Mouse (Mus musculus): ENCODE data around the gene Zfp697. TPM values are rescaled to one million over a fixed set of nuclear protein-coding genes. Genes with fewer than 3 reads are reported as not detected.
"Not testable (repeated sequence)": the region's sequence is repeated elsewhere in the genome, so short reads cannot be mapped to it uniquely, and the experiment has no call there.

Gene Zfp697
- polyA plus RNA-seq (2016; fragmentation: Nextera tagmentation; extraction: Ambion mirVana): 7.8 and 9.4 TPM in 2 replicates

DNA sequence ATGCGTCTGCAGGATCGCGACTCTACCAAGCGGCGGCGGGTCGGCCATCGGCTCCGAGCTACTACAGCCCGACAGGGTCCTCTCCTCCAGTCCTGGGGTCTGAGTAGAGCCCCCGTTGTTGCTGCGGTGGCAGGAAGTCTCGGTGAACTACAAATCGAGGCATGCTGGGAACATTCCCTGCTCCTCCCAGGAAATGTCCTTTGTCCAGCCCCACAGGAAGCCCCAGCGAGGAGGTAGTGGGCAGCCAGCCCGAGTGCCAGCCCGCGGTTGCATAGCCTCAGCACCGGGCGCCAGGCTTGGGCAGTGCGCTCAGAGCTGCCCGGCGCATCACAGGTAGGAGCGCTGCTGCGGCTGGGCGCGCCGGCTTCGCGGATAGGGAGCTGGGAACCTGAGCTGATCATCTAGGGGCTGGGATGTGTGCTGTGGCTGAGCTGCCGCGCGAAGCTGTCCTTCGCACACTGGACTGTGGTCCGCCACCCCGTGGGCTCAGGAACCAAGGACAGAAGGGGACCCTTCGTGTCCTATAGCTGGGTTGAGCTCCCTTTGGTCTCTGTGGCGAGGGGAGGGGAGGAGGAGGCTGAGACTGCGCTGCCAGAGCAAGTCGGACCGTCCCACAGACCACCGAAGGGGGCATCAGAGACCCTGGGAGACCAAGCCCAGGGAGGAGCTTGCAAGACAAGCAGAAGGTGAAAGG is at the start of gene Zfp697:
Gene Zfp697, plus strand, starts transcription at position 216 of the 694 bp plus-strand sequence.
- no peaks in the 10 kb centered on the region for H3K36me3 ChIP-seq
- no peaks in the 10 kb centered on the region; the same call in 1 of the 2 replicates for H3K27me3 ChIP-seq (ENCODE audit: low read depth, poor library complexity, severe bottlenecking)
- peak within 1 kb of the TSS; percentile 95 for H3K27ac ChIP-seq
- DNase-seq (ENCODE audit: low spot score): peak; percentile 81
- 0% methylated on average over 40 of the region's 42 CpGs for WGBS
- H3K9me3 ChIP-seq (replicated peaks): no peaks in the 10 kb centered on the region
- peak within 1 kb of the TSS; percentile 92 for H3K4me3 ChIP-seq
- H3K4me1 ChIP-seq: peaks cover 19% of the 10 kb centered on the region

- Histone ChIP-seq H3K4me1 (peaks cover 39% of the 10 kb centered on the region), H3K27me3 (ENCODE audit: low read depth, poor library complexity, severe bottlenecking) (no peaks in the 10 kb centered on the region), H3K9me3 (replicated peaks) (no peaks in the 10 kb centered on the region), H3K36me3 (peaks cover 65% of the 10 kb centered on the region), H3K27ac (no peak overlapping the region), H3K4me3 (no peak overlapping the region)
- 87% methylated on average over 2 of the region's 2 CpGs for WGBS
- DNase-seq (ENCODE audit: low spot score): no peak
Measured at GRCm38 (mm10) chr3:98334010-98334409, 48.3 kb upstream of the Zfp697 start.

DNA sequence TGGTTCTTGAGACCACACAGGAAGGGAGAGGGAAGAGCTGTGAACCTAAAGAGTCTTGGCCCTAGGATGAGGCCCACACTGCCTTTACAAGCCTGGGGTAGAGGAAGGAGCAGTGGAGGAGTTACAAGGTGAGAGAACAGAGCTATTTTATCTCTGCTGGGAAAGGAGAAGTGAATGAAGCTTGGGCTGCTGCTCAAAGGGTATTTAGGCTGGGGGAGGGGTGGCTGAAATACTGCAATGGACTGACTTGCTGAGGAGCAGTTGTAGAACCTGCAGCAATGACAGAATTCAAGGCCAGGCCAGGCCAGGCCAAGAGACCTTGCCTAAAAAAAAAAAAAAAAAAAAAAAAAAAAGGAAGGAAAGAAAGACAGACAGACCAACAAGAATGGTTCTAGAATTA is 46.9 kb upstream of the Zfp697 start:
- Histone ChIP-seq H3K9me3 (replicated peaks) (no peaks in the 10 kb centered on the region), H3K27me3 (ENCODE audit: low read depth, poor library complexity, severe bottlenecking) (no peaks in the 10 kb centered on the region), H3K4me3 (no peak overlapping the region), H3K27ac (no peak overlapping the region), H3K4me1 (peaks cover 45% of the 10 kb centered on the region), H3K36me3 (peaks cover 52% of the 10 kb centered on the region)
- DNase-seq (ENCODE audit: low spot score): no peak

DNA sequence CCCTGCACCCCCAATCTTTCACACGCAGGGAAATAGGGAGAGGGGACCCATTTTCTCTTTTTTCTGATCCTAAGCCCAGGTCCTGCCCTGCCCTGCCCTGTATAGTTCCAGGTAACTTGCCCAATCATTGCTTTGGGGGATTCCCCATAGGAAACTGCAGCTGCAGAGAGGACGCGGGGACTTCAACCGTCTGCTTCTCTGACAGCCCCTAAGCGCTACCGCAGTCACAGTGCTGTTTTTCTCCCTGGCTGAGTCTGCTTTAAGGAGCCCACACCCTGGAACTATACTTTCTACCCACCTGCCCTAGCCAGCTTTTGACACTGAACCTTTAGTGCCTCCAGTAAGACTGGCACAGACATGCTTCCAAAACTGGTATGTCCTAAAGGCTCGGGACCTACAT is 46.4 kb upstream of the Zfp697 start:
- Histone ChIP-seq H3K9me3 (replicated peaks) (no peaks in the 10 kb centered on the region), H3K36me3 (peaks cover 47% of the 10 kb centered on the region), H3K27me3 (ENCODE audit: low read depth, poor library complexity, severe bottlenecking) (no peaks in the 10 kb centered on the region), H3K4me1 (peaks cover 45% of the 10 kb centered on the region), H3K27ac (no peak overlapping the region), H3K4me3 (no peak overlapping the region)
- 84% methylated on average over 7 of the region's 7 CpGs for WGBS
- no peak for DNase-seq (ENCODE audit: low spot score)

DNA sequence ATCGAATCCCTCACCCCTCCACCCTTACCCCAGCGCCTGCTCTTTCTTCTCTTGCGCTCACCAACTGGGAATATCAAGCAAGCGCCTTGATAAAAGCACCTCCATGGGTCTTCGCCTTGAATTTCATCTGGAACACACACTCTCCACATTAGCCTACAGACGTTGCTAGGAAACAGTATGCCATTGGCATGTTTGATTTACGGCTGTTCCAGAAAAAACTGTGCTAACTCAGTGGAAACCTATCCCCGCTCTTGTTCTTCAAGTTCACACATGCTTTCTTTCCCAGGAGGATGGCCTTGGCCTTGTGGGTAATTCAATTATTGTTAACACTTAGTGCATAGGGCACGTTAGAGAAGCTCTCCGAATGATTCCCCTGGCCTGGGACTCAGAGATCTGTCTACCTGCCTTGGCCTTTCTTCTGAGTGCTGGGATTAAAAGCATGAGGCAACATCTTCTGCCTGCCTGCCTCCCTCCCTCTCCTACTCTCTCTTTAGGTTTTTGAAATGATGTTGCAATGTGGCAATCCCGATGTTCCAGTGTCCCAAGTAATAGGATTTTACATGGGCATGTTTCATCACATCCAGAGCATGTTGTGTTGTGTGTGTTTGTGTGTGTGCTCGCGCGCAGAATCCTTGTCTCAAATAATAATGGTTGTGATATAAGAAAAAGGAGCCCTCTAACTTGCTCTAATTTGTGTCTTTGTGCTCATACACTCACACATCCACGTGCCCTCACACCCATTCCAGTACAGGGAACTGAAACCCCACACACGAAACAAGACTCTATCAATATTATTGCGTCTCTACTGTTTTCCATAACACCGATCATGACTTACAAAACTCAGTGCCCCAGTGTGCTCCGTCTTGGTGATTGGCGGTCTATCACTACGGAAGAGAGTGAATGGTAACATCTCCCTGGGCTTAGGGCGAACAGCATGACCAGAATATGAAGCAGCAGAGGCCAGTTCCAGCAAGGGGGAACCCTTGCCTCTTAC is 45.3 kb upstream of the Zfp697 start:
- Histone ChIP-seq H3K36me3 (peaks cover 36% of the 10 kb centered on the region), H3K4me1 (peaks cover 45% of the 10 kb centered on the region), H3K9me3 (replicated peaks) (no peaks in the 10 kb centered on the region), H3K4me3 (0 out of 2 replicates have a peak overlapping the region, but pooled peaks have one; percentile 85), H3K27ac (peak overlapping the region; percentile 16; the same call in 1 of the 2 replicates), H3K27me3 (ENCODE audit: low read depth, poor library complexity, severe bottlenecking) (no peaks in the 10 kb centered on the region)
- 87% methylated on average over 22 of the region's 22 CpGs for WGBS
- DNase-seq (ENCODE audit: low spot score): no peak

DNA sequence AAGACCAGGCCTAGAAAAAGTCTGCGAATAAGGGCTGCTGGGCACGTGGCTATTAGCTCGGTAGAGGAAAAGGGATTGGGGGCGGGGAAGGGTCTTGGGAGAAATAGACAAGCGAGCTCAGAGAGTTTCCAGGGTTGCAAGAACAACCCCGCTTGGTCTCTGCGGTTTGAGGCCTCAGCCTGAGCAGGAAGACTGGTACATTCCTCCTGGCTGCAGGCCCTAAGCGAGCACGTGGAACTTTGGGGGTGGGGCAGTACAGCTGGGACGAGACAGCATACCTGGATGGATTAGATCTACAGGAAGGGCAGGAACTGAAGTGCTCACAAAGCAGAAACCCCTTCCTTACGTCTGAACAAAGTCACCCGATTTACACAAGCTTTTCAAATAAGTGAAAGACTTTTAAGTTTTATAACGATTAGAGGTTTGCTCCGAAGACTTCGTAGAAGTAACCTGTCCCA is 43.6 kb upstream of the Zfp697 start:
- peaks cover 21% of the 10 kb centered on the region for H3K36me3 ChIP-seq
- peaks cover 45% of the 10 kb centered on the region for H3K4me1 ChIP-seq
- peak overlapping the region; percentile 95 for H3K27ac ChIP-seq
- no peaks in the 10 kb centered on the region for H3K27me3 ChIP-seq (ENCODE audit: low read depth, poor library complexity, severe bottlenecking)
- 6% methylated on average over 15 of the region's 15 CpGs for WGBS
- no peaks in the 10 kb centered on the region for H3K9me3 ChIP-seq (replicated peaks)
- peak; percentile 74 for DNase-seq (ENCODE audit: low spot score)
- H3K4me3 ChIP-seq: peak overlapping the region; percentile 85

DNA sequence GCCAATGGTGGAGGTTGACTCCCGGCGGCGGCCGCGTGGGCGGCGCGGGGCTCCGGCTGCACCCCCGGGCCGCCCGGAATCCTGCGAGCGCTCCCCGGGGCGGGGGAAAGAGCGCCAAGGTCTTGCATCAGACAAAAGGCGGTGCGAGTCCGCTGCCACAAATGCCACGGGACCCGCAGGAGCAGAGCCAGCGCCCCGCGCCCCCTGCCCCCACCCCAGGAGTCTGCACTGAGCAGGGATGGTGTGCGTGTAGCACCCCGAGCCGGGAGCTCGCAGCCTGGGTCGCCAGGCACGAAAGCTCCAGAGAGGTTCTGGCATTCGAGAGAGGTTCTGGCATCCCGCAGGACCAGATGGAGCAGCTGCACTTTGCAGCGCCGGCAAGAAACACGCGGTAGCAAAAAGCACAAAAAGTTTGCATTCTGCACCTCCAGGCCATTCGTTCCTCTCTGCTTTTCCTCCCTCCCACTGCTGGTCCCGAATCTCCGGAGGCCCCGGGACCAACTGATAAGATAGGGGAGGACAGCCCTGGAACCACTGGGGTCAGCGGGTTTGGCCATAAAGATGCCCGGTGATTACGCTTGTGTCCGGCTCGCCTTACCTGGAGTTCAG is 43.1 kb upstream of the Zfp697 start:
- Histone ChIP-seq H3K27me3 (ENCODE audit: low read depth, poor library complexity, severe bottlenecking) (no peaks in the 10 kb centered on the region), H3K4me3 (peak overlapping the region; percentile 85), H3K27ac (peak overlapping the region; percentile 95), H3K36me3 (peaks cover 16% of the 10 kb centered on the region), H3K9me3 (replicated peaks) (no peaks in the 10 kb centered on the region), H3K4me1 (peaks cover 45% of the 10 kb centered on the region)
- WGBS: 1% methylated on average over 46 of the region's 46 CpGs
- peak; percentile 79 for DNase-seq (ENCODE audit: low spot score)

DNA sequence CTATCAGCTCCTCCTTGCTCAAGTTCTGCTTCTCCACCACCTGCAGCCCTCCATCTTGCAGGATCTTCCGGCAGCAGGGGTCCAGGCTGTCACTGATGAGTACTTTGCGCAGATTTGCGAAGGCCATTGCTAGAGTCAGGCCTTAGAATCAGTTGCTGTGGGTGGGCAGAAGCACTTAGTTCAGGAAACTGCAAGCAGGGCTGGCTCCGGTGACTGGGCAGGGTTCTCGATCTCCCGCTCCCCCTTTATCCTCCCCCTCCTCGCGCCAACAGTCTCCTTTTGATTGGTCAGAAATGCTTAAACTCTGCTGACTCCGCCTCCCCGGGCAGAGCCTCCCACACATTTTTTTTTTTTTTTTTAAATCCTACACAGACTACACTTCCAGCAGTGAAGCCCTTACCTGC is 42.6 kb upstream of the Zfp697 start, which contains the start of gene Phgdh:
Gene Phgdh, minus strand, starts transcription at position 285 of the 404 bp plus-strand sequence.
- H3K27me3 ChIP-seq (ENCODE audit: low read depth, poor library complexity, severe bottlenecking); H3K9me3 ChIP-seq (replicated peaks): not testable (repeated sequence)
- Histone ChIP-seq H3K36me3 (peaks cover 11% of the 10 kb centered on the region), H3K4me1 (peaks cover 45% of the 10 kb centered on the region), H3K27ac (peak within 1 kb of the TSS; percentile 95), H3K4me3 (peak within 1 kb of the TSS; percentile 85)
- DNase-seq (ENCODE audit: low spot score): peak; percentile 77
- 1% methylated on average over 10 of the region's 10 CpGs for WGBS

- Histone ChIP-seq H3K27ac (no peak overlapping the region), H3K4me1 (peaks cover 35% of the 10 kb centered on the region), H3K36me3 (no peaks in the 10 kb centered on the region), H3K27me3 (ENCODE audit: low read depth, poor library complexity, severe bottlenecking) (no peaks in the 10 kb centered on the region), H3K4me3 (no peak overlapping the region), H3K9me3 (replicated peaks) (no peaks in the 10 kb centered on the region)
- 86% methylated on average over 17 of the region's 17 CpGs for WGBS
- DNase-seq (ENCODE audit: low spot score): no peak
Measured at GRCm38 (mm10) chr3:98340818-98341594, 41.3 kb upstream of the Zfp697 start.

DNA sequence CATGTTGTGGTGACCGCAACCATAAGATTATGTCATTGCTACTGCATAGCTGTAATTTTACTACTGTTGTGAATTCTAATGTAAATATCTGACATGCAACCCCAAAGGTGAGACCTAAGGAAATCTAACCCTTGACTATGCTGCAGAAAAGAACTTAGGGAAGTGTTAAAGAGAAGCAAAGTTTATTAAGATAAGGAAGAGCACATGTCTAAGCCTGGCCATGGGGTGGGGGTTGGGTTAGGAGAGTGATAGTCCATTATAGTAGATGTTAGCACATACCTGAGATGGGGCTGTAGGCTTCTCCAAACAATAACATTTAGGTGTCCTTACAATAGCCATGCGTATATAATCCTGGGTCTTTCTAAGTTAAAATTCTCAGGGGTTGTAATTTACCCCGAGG is 39.0 kb upstream of the Zfp697 start:
- 83% methylated on average over 3 of the region's 3 CpGs for WGBS

DNA sequence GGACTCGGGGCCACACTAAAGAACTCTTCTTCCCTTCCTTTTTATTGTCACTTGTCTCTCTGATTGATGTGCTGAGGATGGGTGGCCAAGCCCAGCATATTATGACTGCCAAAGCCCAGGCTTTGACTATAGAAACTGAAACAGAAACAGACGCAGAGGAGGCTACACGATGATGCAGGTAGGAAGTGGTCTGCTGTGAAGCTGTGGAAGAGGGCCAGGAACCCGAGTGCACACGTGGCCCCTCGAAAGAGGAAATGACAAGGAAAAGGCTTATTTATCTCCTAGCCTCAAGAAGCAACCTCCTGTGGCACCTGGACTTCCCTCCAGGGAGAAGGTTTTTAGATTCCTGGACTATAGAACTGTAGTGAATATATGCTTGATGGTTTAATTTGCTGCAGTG is 34.2 kb upstream of the Zfp697 start:
- no peak for DNase-seq (ENCODE audit: low spot score)
- Histone ChIP-seq H3K27ac (no peak overlapping the region), H3K27me3 (ENCODE audit: low read depth, poor library complexity, severe bottlenecking) (no peaks in the 10 kb centered on the region), H3K4me1 (no peaks in the 10 kb centered on the region), H3K4me3 (no peak overlapping the region), H3K9me3 (replicated peaks) (no peaks in the 10 kb centered on the region), H3K36me3 (no peaks in the 10 kb centered on the region)
- WGBS: 83% methylated on average over 6 of the region's 6 CpGs

More for the DNA sequence above, 39.0 kb upstream of the Zfp697 start:
- no peak overlapping the region for H3K4me3 ChIP-seq
- H3K27me3 ChIP-seq (ENCODE audit: low read depth, poor library complexity, severe bottlenecking): no peaks in the 10 kb centered on the region
- peaks cover 12% of the 10 kb centered on the region for H3K4me1 ChIP-seq
- no peaks in the 10 kb centered on the region for H3K9me3 ChIP-seq (replicated peaks)
- no peak overlapping the region for H3K27ac ChIP-seq
- no peak for DNase-seq (ENCODE audit: low spot score)
- no peaks in the 10 kb centered on the region for H3K36me3 ChIP-seq

- 20% methylated on average over 8 of the region's 8 CpGs for WGBS
- H3K27me3 ChIP-seq (ENCODE audit: low read depth, poor library complexity, severe bottlenecking): no peaks in the 10 kb centered on the region
- DNase-seq (ENCODE audit: low spot score): no peak
- no peaks in the 10 kb centered on the region for H3K9me3 ChIP-seq (replicated peaks)
- no peak overlapping the region for H3K4me3 ChIP-seq
- no peak overlapping the region for H3K27ac ChIP-seq
- H3K4me1 ChIP-seq: no peaks in the 10 kb centered on the region
- H3K36me3 ChIP-seq: no peaks in the 10 kb centered on the region
Measured at GRCm38 (mm10) chr3:98348705-98349104, 33.6 kb upstream of the Zfp697 start.

All from limb, embryonic 10.5 days (tissue).